ENCODE assay signal across 8 mouse cellular contexts in genomic region chr11:29861750-29862397, GRCm38 (mm10). TPM values are rescaled to one million over a fixed set of nuclear protein-coding genes. Genes with fewer than 3 reads are reported as not detected.
DNase-seq lines count a peak whose midpoint lies in the region; ATAC-seq and TF ChIP-seq lines count a peak whose summit lies in the region.

No protein-coding gene starts in this region.

- 44% methylated on average over 2 of the region's 2 CpGs for WGBS in embryonic facial prominence, embryonic 10.5 days

- intact Hi-C loops in gastrocnemius, adult 2 months (cut with DNase I): no loop called here

- DNase-seq in gastrocnemius, adult 2 months: peak; percentile 33
- DNase-seq in gastrocnemius, adult 8-10 months (ENCODE audit: low spot score in 2 of 2): no peak
- peak; percentile 66 for DNase-seq in 416B (ENCODE audit: low read depth)
- peak; percentile 25 for DNase-seq in adrenal gland, postnatal 14 days
- DNase-seq in embryonic facial prominence, embryonic 10.5 days (ENCODE audit: low spot score): peak; percentile 27
- peak; percentile 29 for DNase-seq in kidney, postnatal 14 days
- DNase-seq in right cerebral cortex, postnatal 4 days: peak; percentile 22

- peak overlapping the region; percentile 48; the same call in 1 of the 2 replicates for H3K27ac ChIP-seq in gastrocnemius, adult 2 months
- no peak overlapping the region for H3K27ac ChIP-seq in embryonic facial prominence, embryonic 10.5 days (replicated peaks)

- H3K27me3 ChIP-seq in embryonic facial prominence, embryonic 10.5 days (replicated peaks; ENCODE audit: low read depth, poor library complexity, severe bottlenecking): no peaks in the 10 kb centered on the region

- peak; percentile 85 for ATAC-seq in megakaryocyte progenitor cell, adult 5-6 weeks (replicated peaks; ENCODE audit: poor library complexity)

- H3K36me3 ChIP-seq in embryonic facial prominence, embryonic 10.5 days (replicated peaks): no peaks in the 10 kb centered on the region

- TF ChIP-seq CTCF in gastrocnemius, adult 2 months (IDR thresholded peaks at IDR 0.05): peak; percentile 82

- no peaks in the 10 kb centered on the region for H3K4me1 ChIP-seq in embryonic facial prominence, embryonic 10.5 days

- H3K9me3 ChIP-seq in embryonic facial prominence, embryonic 10.5 days: no peaks in the 10 kb centered on the region

- no peak overlapping the region for H3K4me3 ChIP-seq in gastrocnemius, adult 2 months
- H3K4me3 ChIP-seq in embryonic facial prominence, embryonic 10.5 days: no peak overlapping the region

RNA-seq across cellular contexts. Expression of gene 4931440F15Rik, which starts 36.4 kb away (rescaled TPM):
- 1 to 10 TPM; 2.7 to 2.8 TPM for total RNA-seq in gastrocnemius, adult 2 months (2021)
- total RNA-seq in gastrocnemius, adult 8-10 months (2022): 1 to 10 TPM; 2.0 to 2.9 (median 2.5) TPM
- 0.53 and 0.56 TPM in 2 replicates for total RNA-seq in adrenal gland, postnatal 14 days (2021)
- 0.15 TPM in 2 replicates for polyA plus RNA-seq in embryonic facial prominence, embryonic 10.5 days (2016; fragmentation: Nextera tagmentation; extraction: Ambion mirVana)
- total RNA-seq in megakaryocyte progenitor cell, adult 5-6 weeks (2015): not detected in 2 replicates
- not detected in 2 replicates for total RNA-seq in megakaryocyte progenitor cell, adult 5-6 weeks (2017)

Comparison
In these comparisons a context has a peak if more than half of its experiments do, and no peak if none do; other contexts are left out.
1. DNase-seq: peak in gastrocnemius, adult 2 months (single experiment), 416B (single experiment), adrenal gland, postnatal 14 days (single experiment), embryonic facial prominence, embryonic 10.5 days (single experiment), kidney, postnatal 14 days (single experiment) and right cerebral cortex, postnatal 4 days (single experiment); none in gastrocnemius, adult 8-10 months (0 of 2).